Mouse (Mus musculus): Measurements from ENCODE around the gene Fmnl1.

DNA sequence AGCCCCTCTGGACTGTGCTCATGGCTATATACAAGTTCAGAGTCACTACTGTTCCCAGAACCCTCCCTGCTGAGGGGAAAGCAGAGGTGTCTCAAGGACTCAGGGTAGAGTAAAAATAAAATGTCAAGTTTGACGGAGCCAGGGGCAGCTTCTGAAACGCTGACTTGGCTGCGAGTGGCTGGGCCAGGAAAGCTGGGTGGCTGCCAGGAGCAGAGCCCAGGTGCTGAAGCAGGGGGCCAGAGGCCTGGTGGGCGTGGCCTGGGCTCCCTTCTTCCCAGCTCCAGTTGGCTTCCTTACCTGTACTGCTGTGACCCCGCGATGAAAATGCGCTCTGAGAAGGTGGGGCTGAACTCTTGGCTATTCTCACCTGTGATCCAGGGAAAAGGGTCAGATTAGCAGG lies 69.8 kb downstream of the Fmnl1 start:
- no peak for TF ChIP-seq CTCF (IDR thresholded peaks at IDR 0.05; ENCODE audit: insufficient read depth, low read length)
- no peak for TF ChIP-seq POLR2A (IDR thresholded peaks at IDR 0.05; ENCODE audit: borderline replicate concordance, extremely low read depth, low read depth, low read length)
